Mouse (Mus musculus): ENCODE results near the gene Col5a2. TPM values are rescaled to one million over a fixed set of nuclear protein-coding genes. Genes with fewer than 3 reads are reported as not detected.
"Not testable (repeated sequence)": the region's sequence is repeated elsewhere in the genome, so short reads cannot be mapped to it uniquely, and the experiment has no call there.

Gene Col5a2
- polyA plus RNA-seq, 1 experiment from 2014 or later, result 26.1 TPM

DNA sequence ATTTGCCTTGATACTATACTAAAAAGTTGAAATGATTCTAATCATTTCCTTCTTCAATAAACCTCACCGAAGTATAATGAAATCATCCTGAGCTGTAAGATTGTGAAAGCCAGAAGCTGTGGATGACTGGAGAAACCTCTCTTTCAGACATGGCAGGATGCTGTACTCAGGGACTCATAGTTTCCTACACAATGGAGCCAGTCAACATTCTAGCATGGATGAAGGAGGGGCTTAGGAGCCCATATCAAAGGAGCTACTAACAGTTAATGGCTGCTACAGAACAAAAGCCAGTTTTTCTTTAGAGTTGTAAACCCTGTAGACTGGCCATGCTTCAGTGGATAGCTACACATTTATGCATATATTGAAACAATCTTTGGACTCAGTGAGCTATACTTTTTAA lies 12.6 kb downstream of the Col5a2 start:
- WGBS, result 94% methylated on average over 1 of the region's 1 CpGs
- no peaks in the 10 kb centered on the region for H3K36me3 ChIP-seq
- H3K27me3 ChIP-seq (ENCODE audit: insufficient read depth, poor library complexity, severe bottlenecking), result no peaks in the 10 kb centered on the region
- H3K4me3 ChIP-seq, result no peak overlapping the region
- no peaks in the 10 kb centered on the region for H3K9me3 ChIP-seq
- no peak for DNase-seq (ENCODE audit: low spot score)
- H3K4me1 ChIP-seq (replicated peaks), result no peaks in the 10 kb centered on the region
- no peak overlapping the region for H3K27ac ChIP-seq

GRCm38 (mm10) chr1:45488291-45488690 lies 14.8 kb downstream of the Col5a2 start:
- no peaks in the 10 kb centered on the region for H3K36me3 ChIP-seq
- H3K27me3 ChIP-seq (ENCODE audit: insufficient read depth, poor library complexity, severe bottlenecking), result no peaks in the 10 kb centered on the region
- WGBS, result 90% methylated on average over 1 of the region's 1 CpGs
- no peak overlapping the region for H3K27ac ChIP-seq
- DNase-seq (ENCODE audit: low spot score), result no peak
- no peaks in the 10 kb centered on the region for H3K4me1 ChIP-seq (replicated peaks)
- no peak overlapping the region for H3K4me3 ChIP-seq
- H3K9me3 ChIP-seq, result no peaks in the 10 kb centered on the region

GRCm38 (mm10) chr1:45483001-45483400 lies 20.1 kb downstream of the Col5a2 start:
- Histone ChIP-seq H3K27ac (no peak overlapping the region), H3K27me3 (ENCODE audit: insufficient read depth, poor library complexity, severe bottlenecking) (no peaks in the 10 kb centered on the region), H3K36me3 (no peaks in the 10 kb centered on the region), H3K4me3 (no peak overlapping the region), H3K4me1 (replicated peaks) (no peaks in the 10 kb centered on the region), H3K9me3 (no peaks in the 10 kb centered on the region)
- 92% methylated on average over 4 of the region's 4 CpGs for WGBS
- DNase-seq (ENCODE audit: low spot score), result no peak

DNA sequence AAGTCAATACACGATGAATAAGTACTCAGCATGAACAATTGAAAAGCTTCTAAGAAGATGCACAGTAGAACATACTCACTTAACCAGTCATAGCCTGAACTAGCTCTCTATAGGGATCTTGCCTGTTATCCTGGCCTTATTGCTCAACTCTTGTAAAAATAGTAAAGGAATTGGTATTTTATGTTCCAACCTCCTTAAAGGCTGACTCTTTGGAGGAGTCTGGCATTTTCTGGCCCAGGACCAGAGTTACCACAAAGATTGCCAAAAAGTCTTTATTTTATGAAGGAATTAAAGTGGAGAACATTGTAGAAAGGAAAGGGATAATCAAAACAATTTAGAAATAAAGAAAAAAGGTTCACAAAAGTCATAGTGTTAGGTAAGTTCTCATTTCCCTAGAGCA lies 21.2 kb downstream of the Col5a2 start:
- Histone ChIP-seq H3K4me3 (no peak overlapping the region), H3K4me1 (replicated peaks) (no peaks in the 10 kb centered on the region), H3K27ac (no peak overlapping the region), H3K9me3 (no peaks in the 10 kb centered on the region), H3K27me3 (ENCODE audit: insufficient read depth, poor library complexity, severe bottlenecking) (no peaks in the 10 kb centered on the region), H3K36me3 (no peaks in the 10 kb centered on the region)
- WGBS, result 98% methylated on average over 1 of the region's 1 CpGs
- DNase-seq (ENCODE audit: low spot score), result no peak

DNA sequence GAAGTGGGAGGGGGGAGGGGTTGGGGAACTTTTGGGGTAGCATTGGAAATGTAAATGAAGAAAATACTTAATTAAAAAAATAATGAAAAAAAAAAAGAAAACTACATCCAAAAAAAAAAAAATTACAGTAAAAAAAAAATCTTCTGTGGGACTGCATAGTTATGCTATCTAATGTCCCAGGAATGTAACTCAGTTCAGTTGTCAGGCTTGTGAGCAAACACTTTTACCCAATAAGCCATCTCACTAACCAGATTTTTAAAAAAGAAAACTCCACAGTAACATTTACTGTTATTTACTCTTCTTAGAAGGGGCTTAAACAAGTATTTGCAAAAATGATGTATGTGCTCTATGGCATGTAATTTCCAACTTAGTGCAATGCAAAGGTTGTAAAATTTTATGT lies 24.0 kb downstream of the Col5a2 start:
- no peaks in the 10 kb centered on the region for H3K4me1 ChIP-seq (replicated peaks)
- H3K27ac ChIP-seq, result no peak overlapping the region
- no peak for DNase-seq (ENCODE audit: low spot score)
- H3K36me3 ChIP-seq, result no peaks in the 10 kb centered on the region
- H3K9me3 ChIP-seq, result no peaks in the 10 kb centered on the region
- no peaks in the 10 kb centered on the region for H3K27me3 ChIP-seq (ENCODE audit: insufficient read depth, poor library complexity, severe bottlenecking)
- no peak overlapping the region for H3K4me3 ChIP-seq

- Histone ChIP-seq H3K4me1 (replicated peaks) (no peaks in the 10 kb centered on the region), H3K9me3 (no peaks in the 10 kb centered on the region), H3K4me3 (no peak overlapping the region), H3K27me3 (ENCODE audit: insufficient read depth, poor library complexity, severe bottlenecking) (no peaks in the 10 kb centered on the region), H3K36me3 (no peaks in the 10 kb centered on the region), H3K27ac (no peak overlapping the region)
- 49% methylated on average over 4 of the region's 4 CpGs for WGBS
- DNase-seq (ENCODE audit: low spot score), result no peak
Measured at GRCm38 (mm10) chr1:45472751-45473150, 30.3 kb downstream of the Col5a2 start.

DNA sequence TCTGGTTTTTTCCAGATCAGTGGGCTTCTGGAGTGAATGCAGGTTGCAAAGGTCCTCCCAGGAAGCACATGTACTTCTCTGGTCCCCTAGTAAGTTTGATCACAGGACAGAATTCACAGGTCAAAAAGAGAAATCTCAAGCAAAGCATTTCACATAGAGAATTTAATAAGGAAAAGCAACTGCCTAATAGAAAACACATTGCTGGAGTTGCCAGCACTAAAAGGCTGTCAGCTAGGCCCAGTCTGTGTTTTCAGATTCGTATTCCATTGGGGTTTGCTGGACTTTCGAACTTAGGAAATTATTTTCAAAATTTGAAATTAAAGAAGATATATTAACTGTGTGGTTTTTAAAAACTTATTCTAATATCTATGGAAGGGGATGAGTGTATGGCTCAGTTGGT lies 42.3 kb downstream of the Col5a2 start:
- H3K9me3 ChIP-seq, result no peaks in the 10 kb centered on the region
- no peak for DNase-seq (ENCODE audit: low spot score)
- WGBS, result 75% methylated on average over 2 of the region's 2 CpGs
- no peak overlapping the region for H3K27ac ChIP-seq
- no peaks in the 10 kb centered on the region for H3K27me3 ChIP-seq (ENCODE audit: insufficient read depth, poor library complexity, severe bottlenecking)
- H3K36me3 ChIP-seq, result no peaks in the 10 kb centered on the region
- H3K4me3 ChIP-seq, result no peak overlapping the region
- H3K4me1 ChIP-seq (replicated peaks), result no peaks in the 10 kb centered on the region

- 93% methylated on average over 1 of the region's 1 CpGs for WGBS
- Histone ChIP-seq H3K4me1 (replicated peaks) (no peaks in the 10 kb centered on the region), H3K9me3 (no peaks in the 10 kb centered on the region), H3K27ac (no peak overlapping the region), H3K27me3 (ENCODE audit: insufficient read depth, poor library complexity, severe bottlenecking) (no peaks in the 10 kb centered on the region), H3K4me3 (no peak overlapping the region), H3K36me3 (no peaks in the 10 kb centered on the region)
- DNase-seq (ENCODE audit: low spot score), result no peak
Measured at GRCm38 (mm10) chr1:45455763-45456162, 47.3 kb downstream of the Col5a2 start.

DNA sequence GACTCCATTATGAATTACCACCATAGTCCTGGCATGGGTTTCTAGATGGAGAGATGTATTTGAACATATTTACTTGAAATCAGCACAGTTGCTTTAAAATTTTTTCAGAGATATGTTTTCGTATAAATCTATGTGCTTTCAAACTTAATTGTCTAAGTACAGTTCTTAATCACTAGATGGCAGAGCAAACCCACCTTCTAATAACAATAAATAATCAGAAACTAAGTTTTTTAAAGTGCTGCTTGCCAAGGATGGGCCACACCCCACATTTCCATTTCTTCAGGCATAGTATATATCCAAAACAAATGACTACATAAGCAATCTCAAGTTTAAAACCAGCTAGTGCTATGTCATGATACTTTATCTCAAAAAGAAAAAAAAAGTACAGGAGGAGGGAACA lies 54.2 kb downstream of the Col5a2 start:
- no peaks in the 10 kb centered on the region for H3K27me3 ChIP-seq (ENCODE audit: insufficient read depth, poor library complexity, severe bottlenecking)
- no peaks in the 10 kb centered on the region for H3K9me3 ChIP-seq
- no peak overlapping the region for H3K4me3 ChIP-seq
- no peaks in the 10 kb centered on the region for H3K4me1 ChIP-seq (replicated peaks)
- no peaks in the 10 kb centered on the region for H3K36me3 ChIP-seq
- no peak for DNase-seq (ENCODE audit: low spot score)
- no peak overlapping the region for H3K27ac ChIP-seq
- 85% methylated on average over 1 of the region's 1 CpGs for WGBS

- 0 out of 2 replicates have a peak, but pooled peaks cover 3% of the 10 kb centered on the region for H3K36me3 ChIP-seq
- peak; percentile 19 for DNase-seq (ENCODE audit: low spot score)
- WGBS, result 27% methylated on average over 3 of the region's 3 CpGs
- no peak overlapping the region for H3K4me3 ChIP-seq
- no peaks in the 10 kb centered on the region for H3K4me1 ChIP-seq (replicated peaks)
- H3K27ac ChIP-seq, result no peak overlapping the region
- 0 out of 2 replicates have a peak, but pooled peaks cover 2% of the 10 kb centered on the region for H3K9me3 ChIP-seq
- H3K27me3 ChIP-seq (ENCODE audit: insufficient read depth, poor library complexity, severe bottlenecking), result no peaks in the 10 kb centered on the region
Measured at GRCm38 (mm10) chr1:45431922-45432321, 71.2 kb downstream of the Col5a2 start.

DNA sequence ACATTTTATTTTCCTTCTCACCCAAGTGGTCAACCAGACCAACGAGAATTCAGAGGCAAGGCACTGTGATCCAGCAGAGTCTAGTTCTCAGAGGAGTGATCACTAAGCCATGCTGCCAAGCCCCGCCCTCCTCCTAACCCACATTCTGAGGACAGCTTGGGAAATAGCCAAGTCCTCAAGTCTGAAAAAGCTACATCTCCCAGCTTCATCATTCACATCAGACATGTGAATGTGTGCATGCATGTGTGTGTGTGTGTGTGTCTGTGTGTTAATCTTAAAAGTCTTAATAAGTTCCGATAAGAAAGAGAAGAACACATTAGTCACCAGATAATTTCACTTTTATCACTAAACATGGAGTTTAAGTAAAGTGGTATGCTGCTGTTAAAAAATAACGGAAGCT lies 72.6 kb downstream of the Col5a2 start:
- H3K4me1 ChIP-seq (replicated peaks), result no peaks in the 10 kb centered on the region
- H3K9me3 ChIP-seq, result 0 out of 2 replicates have a peak, but pooled peaks cover 2% of the 10 kb centered on the region
- H3K27ac ChIP-seq, result no peak overlapping the region
- DNase-seq (ENCODE audit: low spot score), result no peak
- no peaks in the 10 kb centered on the region for H3K27me3 ChIP-seq (ENCODE audit: insufficient read depth, poor library complexity, severe bottlenecking)
- 89% methylated on average over 4 of the region's 4 CpGs for WGBS
- 0 out of 2 replicates have a peak, but pooled peaks cover 3% of the 10 kb centered on the region for H3K36me3 ChIP-seq
- no peak overlapping the region for H3K4me3 ChIP-seq

GRCm38 (mm10) chr1:45429145-45429544 lies 73.9 kb downstream of the Col5a2 start:
- H3K4me3 ChIP-seq; DNase-seq (ENCODE audit: low spot score); H3K27me3 ChIP-seq (ENCODE audit: insufficient read depth, poor library complexity, severe bottlenecking); H3K9me3 ChIP-seq; H3K36me3 ChIP-seq; H3K4me1 ChIP-seq (replicated peaks); H3K27ac ChIP-seq: not testable (repeated sequence)
- 85% methylated on average over 5 of the region's 5 CpGs for WGBS

DNA sequence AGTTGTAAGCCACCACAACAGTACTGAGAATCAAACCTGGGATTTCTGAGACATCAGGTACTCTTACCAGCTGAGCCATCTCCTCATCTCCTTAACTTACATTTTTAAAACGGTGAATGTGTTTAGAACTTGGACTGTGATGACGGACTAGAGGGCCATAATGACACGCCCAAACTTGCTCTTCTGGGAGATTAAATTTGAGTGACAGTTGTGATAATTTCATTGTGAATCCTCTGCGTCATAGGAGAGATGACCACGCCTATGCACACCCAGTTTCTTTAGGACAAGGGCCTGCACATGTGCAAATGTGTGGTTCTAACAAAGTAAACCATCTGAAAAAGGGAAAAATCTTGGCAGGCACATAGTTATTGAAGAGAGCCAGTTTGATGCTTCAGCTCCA lies 79.2 kb downstream of the Col5a2 start:
- Histone ChIP-seq H3K36me3 (0 out of 2 replicates have a peak, but pooled peaks cover 3% of the 10 kb centered on the region), H3K4me1 (replicated peaks) (no peaks in the 10 kb centered on the region), H3K27me3 (ENCODE audit: insufficient read depth, poor library complexity, severe bottlenecking) (no peaks in the 10 kb centered on the region), H3K27ac (no peak overlapping the region), H3K4me3 (no peak overlapping the region), H3K9me3 (0 out of 2 replicates have a peak, but pooled peaks cover 2% of the 10 kb centered on the region)
- WGBS, result 86% methylated on average over 5 of the region's 5 CpGs
- DNase-seq (ENCODE audit: low spot score), result no peak

GRCm38 (mm10) chr1:45420554-45420953 lies 82.5 kb downstream of the Col5a2 start:
- H3K27me3 ChIP-seq (ENCODE audit: insufficient read depth, poor library complexity, severe bottlenecking), result no peaks in the 10 kb centered on the region
- no peaks in the 10 kb centered on the region for H3K36me3 ChIP-seq
- H3K4me3 ChIP-seq, result no peak overlapping the region
- H3K27ac ChIP-seq, result no peak overlapping the region
- H3K4me1 ChIP-seq (replicated peaks), result no peaks in the 10 kb centered on the region
- DNase-seq (ENCODE audit: low spot score), result no peak
- H3K9me3 ChIP-seq, result no peaks in the 10 kb centered on the region
